Mouse (Mus musculus): ENCODE measurements around the gene Fgfr2.

Fgfr2 gene

GRCm38 (mm10) chr7:132296661-132297443 is 826.3 kb downstream of the Fgfr2 start:
- DNase-seq (ENCODE audit: low read depth), result no peak

- no peak for DNase-seq (ENCODE audit: low read depth)
Measured at GRCm38 (mm10) chr7:132296132-132296531, 827.0 kb downstream of the Fgfr2 start.

- no peak for DNase-seq (ENCODE audit: low read depth)
Measured at GRCm38 (mm10) chr7:132287340-132287664, 835.8 kb downstream of the Fgfr2 start.

- no peak for DNase-seq (ENCODE audit: low read depth)
Measured at GRCm38 (mm10) chr7:132286630-132287339, 836.4 kb downstream of the Fgfr2 start.

GRCm38 (mm10) chr7:132284795-132285194 is 838.4 kb downstream of the Fgfr2 start:
- DNase-seq (ENCODE audit: low read depth), result no peak

- no peak for DNase-seq (ENCODE audit: low read depth)
Measured at GRCm38 (mm10) chr7:132284048-132284737, 839.0 kb downstream of the Fgfr2 start.

GRCm38 (mm10) chr7:132282576-132282975 is 840.6 kb downstream of the Fgfr2 start:
- DNase-seq (ENCODE audit: low read depth), result no peak

GRCm38 (mm10) chr7:132282161-132282560 is 841.0 kb downstream of the Fgfr2 start:
- DNase-seq (ENCODE audit: low read depth), result no peak

GRCm38 (mm10) chr7:132281753-132282152 is 841.4 kb downstream of the Fgfr2 start:
- no peak for DNase-seq (ENCODE audit: low read depth)

- DNase-seq (ENCODE audit: low read depth), result no peak
Measured at GRCm38 (mm10) chr7:132278658-132279057, 844.5 kb downstream of the Fgfr2 start.

GRCm38 (mm10) chr7:132276287-132276686 is 846.9 kb downstream of the Fgfr2 start:
- DNase-seq (ENCODE audit: low read depth), result no peak

- DNase-seq (ENCODE audit: low read depth), result no peak
Measured at GRCm38 (mm10) chr7:132273741-132274513, 849.2 kb downstream of the Fgfr2 start.

GRCm38 (mm10) chr7:132272984-132273383 is 850.2 kb downstream of the Fgfr2 start:
- no peak for DNase-seq (ENCODE audit: low read depth)

- DNase-seq (ENCODE audit: low read depth), result no peak
Measured at GRCm38 (mm10) chr7:132270364-132270763, 852.8 kb downstream of the Fgfr2 start.

GRCm38 (mm10) chr7:132269661-132270060 is 853.5 kb downstream of the Fgfr2 start:
- DNase-seq (ENCODE audit: low read depth), result no peak

GRCm38 (mm10) chr7:132267721-132268498 is 855.2 kb downstream of the Fgfr2 start:
- no peak for DNase-seq (ENCODE audit: low read depth)

GRCm38 (mm10) chr7:132264763-132265162 is 858.4 kb downstream of the Fgfr2 start:
- no peak for DNase-seq (ENCODE audit: low read depth)

- no peak for DNase-seq (ENCODE audit: low read depth)
Measured at GRCm38 (mm10) chr7:132263186-132263585, 860.0 kb downstream of the Fgfr2 start.

GRCm38 (mm10) chr7:132262696-132263095 is 860.5 kb downstream of the Fgfr2 start:
- DNase-seq (ENCODE audit: low read depth), result no peak

GRCm38 (mm10) chr7:132261885-132262284 is 861.3 kb downstream of the Fgfr2 start:
- no peak for DNase-seq (ENCODE audit: low read depth)

- no peak for DNase-seq (ENCODE audit: low read depth)
Measured at GRCm38 (mm10) chr7:132260632-132261031, 862.5 kb downstream of the Fgfr2 start.

Measured in NIH3T3 (cell line).